Mouse (Mus musculus) MEL (cell line): ENCODE results near the gene Ssh1. TPM values are rescaled to one million over a fixed set of nuclear protein-coding genes. Genes with fewer than 3 reads are reported as not detected.

Experiments
- DNase-seq: peaks from one replicate; pipeline ENCODE4 v3.0.0; 2011; ENCODE audit warnings: low read depth, low spot score
- H3K27ac ChIP-seq: 2 replicates; pipeline ENCODE4 v1.5.1; 2012; ENCODE audit warnings: low read depth, mild to moderate bottlenecking, control low read depth, low read length, moderate library complexity; ENCODE audit not compliant: control insufficient read depth
- H3K27me3 ChIP-seq, 2 experiments: fragments of 150-350 bp in 1 of 2; sonication (generic) in 1 of 2; 2 replicates each; pipeline ENCODE4 v1.6.1; 2012; ENCODE audit warnings: low read length in 2 of 2, mild to moderate bottlenecking in 2 of 2, improper control_type of control experiment in 1 of 2, moderate library complexity in 1 of 2; ENCODE audit not compliant: insufficient read depth in 2 of 2, control insufficient read depth in 1 of 2
- H3K36me3 ChIP-seq, 2 experiments: 2 replicates each; pipeline ENCODE4 v1.6.1; 2012 to 2014; ENCODE audit warnings: low read length in 2 of 2, improper control_type of control experiment in 1 of 2, inconsistent platforms in 1 of 2, mild to moderate bottlenecking in 1 of 2; ENCODE audit not compliant: insufficient read depth in 2 of 2, control insufficient read depth in 1 of 2
- H3K4me1 ChIP-seq, 2 experiments: fragments of 150-350 bp in 1 of 2; sonication (generic) in 1 of 2; 2 replicates each; pipeline ENCODE4 v1.6.1; 2012; ENCODE audit warnings: low read length in 2 of 2, improper control_type of control experiment in 1 of 2, mild to moderate bottlenecking in 1 of 2; ENCODE audit not compliant: insufficient read depth in 2 of 2, control insufficient read depth in 1 of 2
- H3K4me3 ChIP-seq, 2 experiments: fragments of 150-350 bp in 1 of 2; sonication (generic) in 1 of 2; 2 replicates each; pipeline ENCODE4 v1.5.1; 2012; ENCODE audit warnings: low read depth in 2 of 2, low read length in 2 of 2, mild to moderate bottlenecking in 2 of 2, moderate library complexity in 2 of 2, control low read depth in 1 of 2, improper control_type of control experiment in 1 of 2; ENCODE audit not compliant: control insufficient read depth in 1 of 2, insufficient read depth in 1 of 2
- H3K79me2 ChIP-seq: 2 replicates; pipeline ENCODE4 v1.6.1; 2012; ENCODE audit warnings: mild to moderate bottlenecking, low read length, moderate library complexity; ENCODE audit not compliant: control insufficient read depth, poor library complexity, insufficient read depth
- H3K9ac ChIP-seq: 2 replicates; pipeline ENCODE4 v1.6.1; 2012; ENCODE audit warnings: low read depth, mild to moderate bottlenecking, control low read depth, low read length, moderate library complexity; ENCODE audit not compliant: control insufficient read depth, poor library complexity, severe bottlenecking
- H3K9me3 ChIP-seq: fragments of 150-350 bp; sonication (generic); replicated peaks from 2 replicates; pipeline ENCODE4 v1.6.1; 2012; ENCODE audit warnings: mild to moderate bottlenecking, low read length, improper control_type of control experiment, moderate library complexity; ENCODE audit not compliant: insufficient read depth
- BHLHE40 ChIP-seq: IDR thresholded peaks from 2 replicates; pipeline ENCODE4 v1.6.1; 2012; ENCODE audit warnings: low read depth, mild to moderate bottlenecking, inconsistent platforms, low read length, improper control_type of control experiment, borderline replicate concordance
- CTCF ChIP-seq, 3 experiments: IDR thresholded peaks in 2 of 3; conservative IDR thresholded peaks in 1 of 3; 2 replicates each; pipeline ENCODE4 v1.5.1; 2011 to 2012; ENCODE audit warnings: low read length in 3 of 3, low read depth in 2 of 3, mild to moderate bottlenecking in 2 of 3, improper control_type of control experiment in 1 of 3, inconsistent platforms in 1 of 3, mixed read lengths in 1 of 3, moderate library complexity in 1 of 3; ENCODE audit not compliant: control insufficient read depth in 1 of 3, insufficient read depth in 1 of 3, poor library complexity in 1 of 3, severe bottlenecking in 1 of 3
- GATA1 ChIP-seq: IDR thresholded peaks from 2 replicates; pipeline ENCODE4 v1.6.1; 2011; ENCODE audit warnings: low read depth, low read length, improper control_type of control experiment
- KAT2A ChIP-seq: conservative IDR thresholded peaks from 2 replicates; pipeline ENCODE4 v1.6.1; 2012; ENCODE audit warnings: low read depth, low read length, improper control_type of control experiment, inconsistent platforms
- MXI1 ChIP-seq: IDR thresholded peaks from 2 replicates; pipeline ENCODE4 v1.6.1; 2011; ENCODE audit warnings: mild to moderate bottlenecking, low read depth, low read length, improper control_type of control experiment
- MYC ChIP-seq: IDR thresholded peaks from 2 replicates; pipeline ENCODE4 v1.6.1; 2011; ENCODE audit warnings: low read depth, mild to moderate bottlenecking, low read length, improper control_type of control experiment, moderate library complexity
- NRF1 ChIP-seq: IDR thresholded peaks from 2 replicates; pipeline ENCODE4 v1.6.1; 2014; ENCODE audit warnings: low read depth, mild to moderate bottlenecking, inconsistent platforms, low read length, improper control_type of control experiment, moderate library complexity; ENCODE audit not compliant: poor library complexity, insufficient read depth, severe bottlenecking
- RAD21 ChIP-seq: IDR thresholded peaks from 2 replicates; pipeline ENCODE4 v1.6.1; 2011; ENCODE audit warnings: mild to moderate bottlenecking, low read depth, low read length, improper control_type of control experiment
- TCF12 ChIP-seq: IDR thresholded peaks from 2 replicates; pipeline ENCODE4 v1.6.1; 2014; ENCODE audit warnings: low read depth, mild to moderate bottlenecking, inconsistent platforms, low read length, improper control_type of control experiment, moderate library complexity
- USF1 ChIP-seq: IDR thresholded peaks from 2 replicates; pipeline ENCODE4 v1.6.1; 2014; ENCODE audit warnings: low read depth, mild to moderate bottlenecking, inconsistent platforms, low read length, improper control_type of control experiment, moderate library complexity
- ZKSCAN1 ChIP-seq: IDR thresholded peaks from 2 replicates; pipeline ENCODE4 v1.6.1; 2012; ENCODE audit warnings: low read depth, mild to moderate bottlenecking, inconsistent platforms, low read length, improper control_type of control experiment, moderate library complexity
- polyA plus RNA-seq, 2 experiments: library from polyadenylated mRNA; stranded (reverse) in 1 of 2; unstranded in 1 of 2; fragments of >175 nt in 1 of 2; fragments of >200 nt in 1 of 2; gene quantifications; 2 replicates each; pipeline versions ENCODE4 v1.2.1 to v1.2.4; 2012; ENCODE audit warnings: low replicate concordance in 2 of 2, low read depth in 1 of 2; ENCODE audit not compliant: insufficient read length in 2 of 2, insufficient read depth in 1 of 2, missing spikeins in 1 of 2
- total RNA-seq: library from RNA; depleted of rRNA; stranded (reverse); fragments of 300-350 nt; gene quantifications from 2 replicates; pipeline ENCODE4 v1.2.3, GENCODE M21; 2012

The Ssh1 gene
- total and polyA plus RNA-seq, 3 experiments, result 2.3 to 6.8 TPM; not detected in 1

DNA sequence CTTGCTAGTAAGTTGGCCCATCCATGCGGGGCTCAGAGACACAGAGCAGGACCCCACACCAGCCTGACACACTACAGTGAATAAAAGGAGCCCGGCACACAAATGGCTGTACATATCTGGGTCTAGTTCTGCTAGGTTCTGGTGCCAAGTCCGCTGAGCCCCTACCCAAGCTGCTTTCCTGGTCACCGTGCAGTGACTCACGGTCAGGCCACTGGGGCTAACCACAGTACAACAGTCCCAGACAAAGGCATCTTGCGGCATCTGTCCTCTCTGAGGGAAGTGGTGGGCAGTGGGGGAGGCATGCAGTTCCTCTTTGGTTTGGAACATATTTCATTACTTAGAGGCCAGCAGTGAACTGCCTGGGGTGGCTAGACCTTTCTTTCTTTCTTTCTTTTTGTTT is 48.6 kb downstream of the Ssh1 start:
- Histone ChIP-seq H3K9ac (no peak overlapping the region), H3K4me3 (no peak overlapping the region), H3K27ac (no peak overlapping the region), H3K4me1 (no peaks in the 10 kb centered on the region), H3K9me3 (no peaks in the 10 kb centered on the region), H3K79me2 (no peaks in the 10 kb centered on the region), H3K27me3 (no peaks in the 10 kb centered on the region), H3K36me3 (no peaks in the 10 kb centered on the region; a peak in 1 of 4 replicates)
- TF ChIP-seq MYC, result no peak
- no peak for DNase-seq

DNA sequence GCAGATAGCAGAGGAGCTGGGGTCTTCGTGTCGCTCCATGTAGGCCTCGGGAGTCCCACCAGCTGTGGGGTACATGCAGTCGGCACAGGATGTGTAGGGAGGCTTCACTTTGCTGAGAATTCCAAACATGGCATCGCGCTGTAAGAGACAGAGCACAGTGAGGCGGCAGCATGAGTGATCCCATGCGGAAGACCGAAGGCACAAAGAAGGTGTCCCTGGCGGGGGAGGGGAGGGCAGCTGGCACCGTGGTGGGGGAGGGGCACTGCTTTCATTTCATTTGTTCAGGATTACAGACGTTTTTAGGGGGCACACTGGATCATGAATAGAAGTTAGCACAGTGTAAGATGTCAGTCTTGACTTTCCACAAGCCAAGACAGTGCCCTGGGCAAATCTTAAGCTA is 50.4 kb downstream of the Ssh1 start:
- no peaks in the 10 kb centered on the region for H3K27me3 ChIP-seq
- H3K36me3 ChIP-seq, result no peaks in the 10 kb centered on the region; a peak in 1 of 4 replicates
- H3K79me2 ChIP-seq, result no peaks in the 10 kb centered on the region
- no peak for DNase-seq
- H3K4me1 ChIP-seq, result no peaks in the 10 kb centered on the region
- no peaks in the 10 kb centered on the region for H3K9me3 ChIP-seq
- TF ChIP-seq BHLHE40 (no peak), TCF12 (no peak), ZKSCAN1 (no peak), MXI1 (no peak), GATA1 (no peak), USF1 (no peak), RAD21 (no peak), NRF1 (no peak)
- no peak overlapping the region for H3K9ac ChIP-seq
- no peak overlapping the region for H3K27ac ChIP-seq
- no peak overlapping the region for H3K4me3 ChIP-seq

DNA sequence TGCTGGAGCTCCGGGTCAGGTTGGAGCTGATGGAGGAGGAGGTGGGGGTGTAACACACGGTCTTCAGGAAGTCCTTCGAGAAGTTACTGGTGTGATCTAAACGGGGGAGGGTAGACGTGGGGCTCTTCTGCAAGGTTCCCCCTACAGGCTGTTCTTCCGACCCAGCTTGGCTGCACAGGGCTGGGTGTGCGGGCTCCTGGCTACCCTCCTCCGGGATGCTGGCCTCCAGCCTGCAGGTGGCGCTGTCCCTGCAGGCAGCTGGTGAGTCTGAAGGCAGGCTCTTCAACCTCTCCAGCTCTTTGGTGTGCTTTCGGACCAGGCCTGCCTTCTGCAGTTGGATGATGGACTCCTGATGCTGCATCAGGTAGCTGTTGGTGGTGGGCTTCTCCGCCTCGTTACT is 51.1 kb downstream of the Ssh1 start:
- H3K36me3 ChIP-seq, result no peaks in the 10 kb centered on the region; a peak in 1 of 4 replicates
- H3K4me1 ChIP-seq, result no peaks in the 10 kb centered on the region
- H3K4me3 ChIP-seq, result no peak overlapping the region
- H3K27me3 ChIP-seq, result no peaks in the 10 kb centered on the region
- no peaks in the 10 kb centered on the region for H3K9me3 ChIP-seq
- DNase-seq, result peak; percentile 51
- no peak for TF ChIP-seq GATA1
- peak; percentile 59 to 81 (median 64) for TF ChIP-seq CTCF (IDR thresholded peaks at IDR 0.05 in 2 of 3, conservative IDR thresholded peaks at IDR 0.05 in 1 of 3; ENCODE audit: control insufficient read depth in 1 of 3, insufficient read depth in 1 of 3, low read depth in 2 of 3, low read length in 3 of 3, poor library complexity in 1 of 3, severe bottlenecking in 1 of 3)
- no peak for TF ChIP-seq KAT2A
- H3K9ac ChIP-seq, result no peak overlapping the region
- H3K79me2 ChIP-seq, result no peaks in the 10 kb centered on the region
- no peak overlapping the region for H3K27ac ChIP-seq
